Mouse (Mus musculus): ENCODE data around the gene Rala. TPM values are rescaled to one million over a fixed set of nuclear protein-coding genes. Genes with fewer than 3 reads are reported as not detected.
"Not testable (repeated sequence)": the region's sequence is repeated elsewhere in the genome, so short reads cannot be mapped to it uniquely, and the experiment has no call there.

The Rala gene
- polyA plus RNA-seq, 1 experiment from 2014 or later = 110 TPM

- Histone ChIP-seq H3K36me3 (no peaks in the 10 kb centered on the region), H3K4me1 (no peaks in the 10 kb centered on the region), H3K9me3 (no peaks in the 10 kb centered on the region), H3K9ac (no peak overlapping the region), H3K4me2 (no peak overlapping the region), H3K27ac (no peak overlapping the region), H3K4me3 (no peak overlapping the region), H3K27me3 (no peaks in the 10 kb centered on the region)
- WGBS = 54% methylated on average over 1 of the region's 1 CpGs
- no peak for ATAC-seq (ENCODE audit: borderline replicate concordance, extremely low read depth, low FRiP score, low TSS enrichment)
These were observed 10.2 kb upstream of the Rala start for GRCm38 (mm10) chr13:17954282-17954681.

- H3K27me3 ChIP-seq, H3K4me3 ChIP-seq, H3K9me3 ChIP-seq, H3K4me2 ChIP-seq, H3K4me1 ChIP-seq, H3K36me3 ChIP-seq, H3K27ac ChIP-seq, H3K9ac ChIP-seq: not testable (repeated sequence)
- WGBS = 92% methylated on average over 8 of the region's 8 CpGs
- ATAC-seq (ENCODE audit: borderline replicate concordance, extremely low read depth, low FRiP score, low TSS enrichment) = peak; percentile 59; the same call in 1 of the 2 replicates
These were observed 6.5 kb upstream of the Rala start for GRCm38 (mm10) chr13:17950581-17950980.

- Histone ChIP-seq H3K4me2 (no peak overlapping the region), H3K9ac (no peak overlapping the region), H3K4me1 (peaks cover 3% of the 10 kb centered on the region), H3K36me3 (no peaks in the 10 kb centered on the region), H3K27ac (no peak overlapping the region), H3K9me3 (no peaks in the 10 kb centered on the region), H3K4me3 (no peak overlapping the region), H3K27me3 (no peaks in the 10 kb centered on the region)
- ATAC-seq (ENCODE audit: borderline replicate concordance, extremely low read depth, low FRiP score, low TSS enrichment) = no peak
- 70% methylated on average over 18 of the region's 18 CpGs for WGBS
These were observed 5.5 kb upstream of the Rala start for GRCm38 (mm10) chr13:17949555-17949954.

GRCm38 (mm10) chr13:17943306-17944077 is 547 bp downstream of the Rala start:
- 0% methylated on average over 48 of the region's 70 CpGs for WGBS
- H3K27ac ChIP-seq = peak overlapping the region; percentile 88
- H3K4me3 ChIP-seq = peak overlapping the region; percentile 90
- H3K4me2 ChIP-seq = peak overlapping the region; percentile 65
- peaks cover 13% of the 10 kb centered on the region for H3K4me1 ChIP-seq
- no peaks in the 10 kb centered on the region for H3K36me3 ChIP-seq
- no peaks in the 10 kb centered on the region for H3K9me3 ChIP-seq
- H3K27me3 ChIP-seq = no peaks in the 10 kb centered on the region
- peak overlapping the region; percentile 83 for H3K9ac ChIP-seq
- ATAC-seq (ENCODE audit: borderline replicate concordance, extremely low read depth, low FRiP score, low TSS enrichment) = peak; percentile 87

GRCm38 (mm10) chr13:17942338-17942737 is 1.7 kb downstream of the Rala start:
- H3K9ac ChIP-seq = no peak overlapping the region
- ATAC-seq (ENCODE audit: borderline replicate concordance, extremely low read depth, low FRiP score, low TSS enrichment) = no peak
- H3K9me3 ChIP-seq = no peaks in the 10 kb centered on the region
- H3K27ac ChIP-seq = no peak overlapping the region
- no peaks in the 10 kb centered on the region for H3K36me3 ChIP-seq
- H3K4me1 ChIP-seq = peaks cover 13% of the 10 kb centered on the region
- H3K27me3 ChIP-seq = no peaks in the 10 kb centered on the region
- no peak overlapping the region; the same call in 1 of the 2 replicates for H3K4me3 ChIP-seq
- H3K4me2 ChIP-seq = no peak overlapping the region
- WGBS = 61% methylated on average over 6 of the region's 6 CpGs

- peak; percentile 95 for ATAC-seq (ENCODE audit: borderline replicate concordance, extremely low read depth, low FRiP score, low TSS enrichment)
- H3K9ac ChIP-seq = no peak overlapping the region
- H3K9me3 ChIP-seq = no peaks in the 10 kb centered on the region
- H3K27ac ChIP-seq = peak overlapping the region; percentile 41
- no peak overlapping the region for H3K4me2 ChIP-seq
- 55% methylated on average over 1 of the region's 1 CpGs for WGBS
- no peaks in the 10 kb centered on the region for H3K4me1 ChIP-seq
- no peaks in the 10 kb centered on the region for H3K27me3 ChIP-seq
- no peaks in the 10 kb centered on the region for H3K36me3 ChIP-seq
- no peak overlapping the region for H3K4me3 ChIP-seq
These were observed 36.7 kb downstream of the Rala start for GRCm38 (mm10) chr13:17907309-17907708.

- H3K4me1 ChIP-seq = no peaks in the 10 kb centered on the region
- no peak overlapping the region for H3K27ac ChIP-seq
- no peaks in the 10 kb centered on the region for H3K36me3 ChIP-seq
- H3K9ac ChIP-seq = no peak overlapping the region
- no peak for ATAC-seq (ENCODE audit: borderline replicate concordance, extremely low read depth, low FRiP score, low TSS enrichment)
- H3K27me3 ChIP-seq = no peaks in the 10 kb centered on the region
- no peaks in the 10 kb centered on the region for H3K9me3 ChIP-seq
- H3K4me2 ChIP-seq = no peak overlapping the region
- H3K4me3 ChIP-seq = no peak overlapping the region
- WGBS = 71% methylated on average over 4 of the region's 4 CpGs
These were observed 42.6 kb downstream of the Rala start for GRCm38 (mm10) chr13:17901474-17901873.

- Histone ChIP-seq H3K9me3 (no peaks in the 10 kb centered on the region), H3K27ac (no peak overlapping the region), H3K27me3 (no peaks in the 10 kb centered on the region), H3K9ac (no peak overlapping the region), H3K4me2 (no peak overlapping the region), H3K4me1 (no peaks in the 10 kb centered on the region), H3K4me3 (no peak overlapping the region), H3K36me3 (peaks cover 4% of the 10 kb centered on the region; the same call in 1 of the 2 replicates)
- no peak for ATAC-seq (ENCODE audit: borderline replicate concordance, extremely low read depth, low FRiP score, low TSS enrichment)
- WGBS = 78% methylated on average over 5 of the region's 5 CpGs
These were observed 43.4 kb downstream of the Rala start for GRCm38 (mm10) chr13:17900641-17901040.

GRCm38 (mm10) chr13:17897040-17897439 is 47.0 kb downstream of the Rala start:
- Histone ChIP-seq H3K9me3 (no peaks in the 10 kb centered on the region), H3K9ac (no peak overlapping the region), H3K4me2 (no peak overlapping the region), H3K36me3 (peaks cover 21% of the 10 kb centered on the region), H3K4me3 (no peak overlapping the region), H3K4me1 (no peaks in the 10 kb centered on the region), H3K27ac (no peak overlapping the region), H3K27me3 (no peaks in the 10 kb centered on the region)
- 53% methylated on average over 1 of the region's 1 CpGs for WGBS
- ATAC-seq (ENCODE audit: borderline replicate concordance, extremely low read depth, low FRiP score, low TSS enrichment) = no peak

GRCm38 (mm10) chr13:17891545-17891944 is 52.5 kb downstream of the Rala start:
- no peaks in the 10 kb centered on the region for H3K4me1 ChIP-seq
- no peaks in the 10 kb centered on the region for H3K9me3 ChIP-seq
- peaks cover 59% of the 10 kb centered on the region for H3K36me3 ChIP-seq
- H3K4me2 ChIP-seq = no peak overlapping the region
- no peak overlapping the region for H3K9ac ChIP-seq
- H3K4me3 ChIP-seq = no peak overlapping the region
- H3K27ac ChIP-seq = no peak overlapping the region
- ATAC-seq (ENCODE audit: borderline replicate concordance, extremely low read depth, low FRiP score, low TSS enrichment) = no peak
- no peaks in the 10 kb centered on the region for H3K27me3 ChIP-seq
- WGBS = 87% methylated on average over 6 of the region's 6 CpGs

GRCm38 (mm10) chr13:17884211-17884610 is 59.8 kb downstream of the Rala start:
- H3K9ac ChIP-seq = no peak overlapping the region
- 73% methylated on average over 8 of the region's 8 CpGs for WGBS
- no peak overlapping the region for H3K4me2 ChIP-seq
- H3K9me3 ChIP-seq = no peaks in the 10 kb centered on the region
- H3K4me1 ChIP-seq = 0 out of 2 replicates have a peak, but pooled peaks cover 8% of the 10 kb centered on the region
- peaks cover 22% of the 10 kb centered on the region for H3K36me3 ChIP-seq
- no peak overlapping the region for H3K4me3 ChIP-seq
- no peak overlapping the region for H3K27ac ChIP-seq
- H3K27me3 ChIP-seq = no peaks in the 10 kb centered on the region
- ATAC-seq (ENCODE audit: borderline replicate concordance, extremely low read depth, low FRiP score, low TSS enrichment) = no peak

GRCm38 (mm10) chr13:17879061-17879460 is 65.0 kb downstream of the Rala start:
- Histone ChIP-seq H3K27me3 (no peaks in the 10 kb centered on the region), H3K4me1 (0 out of 2 replicates have a peak, but pooled peaks cover 8% of the 10 kb centered on the region), H3K9me3 (no peaks in the 10 kb centered on the region), H3K27ac (peak overlapping the region; percentile 55), H3K4me3 (no peak overlapping the region), H3K4me2 (no peak overlapping the region), H3K9ac (no peak overlapping the region), H3K36me3 (0 out of 2 replicates have a peak, but pooled peaks cover 3% of the 10 kb centered on the region)
- ATAC-seq (ENCODE audit: borderline replicate concordance, extremely low read depth, low FRiP score, low TSS enrichment) = peak; percentile 85; the same call in 1 of the 2 replicates

Measured in lung, embryonic 15.5 days (tissue).